Mouse (Mus musculus) cerebellum, adult 2 months (tissue): ENCODE results near the gene Spred2.

ENCODE experiments used
- CTCF ChIP-seq: fragments of 200-500 bp; IDR thresholded peaks from 2 replicates; pipeline ENCODE4 v1.5.1; 2011; ENCODE audit warnings: low read depth, mild to moderate bottlenecking, control low read depth, low read length, moderate library complexity, borderline replicate concordance; ENCODE audit not compliant: insufficient read depth
- POLR2A ChIP-seq: fragments of 200-500 bp; IDR thresholded peaks from 2 replicates; pipeline ENCODE4 v1.6.1; 2011; ENCODE audit warnings: low read length, control low read depth, borderline replicate concordance; ENCODE audit not compliant: insufficient read depth

- no peak for TF ChIP-seq CTCF
- TF ChIP-seq POLR2A: no peak
These were observed 6.0 kb upstream of the Spred2 start for GRCm38 (mm10) chr11:19918246-19918540.
